Mouse (Mus musculus) frontal cortex, adult 2 months (tissue): ENCODE data around the gene Zbtb40. TPM values are rescaled to one million over a fixed set of nuclear protein-coding genes. Genes with fewer than 3 reads are reported as not detected.

Experiments used
- DNase-seq, 2 experiments: peaks; one replicate each; pipeline ENCODE4 v3.0.0; 2022; ENCODE audit warnings: low spot score in 1 of 2; ENCODE audit errors: extremely low spot score in 1 of 2
- polyA plus RNA-seq: library from polyadenylated mRNA; depleted of rRNA; stranded (reverse); fragments of >200 nt; gene quantifications from 2 replicates; pipeline ENCODE4 v1.2.3, GENCODE M21; 2012

Gene Zbtb40
- polyA plus RNA-seq, 1 experiment, result 7.4 TPM

DNA sequence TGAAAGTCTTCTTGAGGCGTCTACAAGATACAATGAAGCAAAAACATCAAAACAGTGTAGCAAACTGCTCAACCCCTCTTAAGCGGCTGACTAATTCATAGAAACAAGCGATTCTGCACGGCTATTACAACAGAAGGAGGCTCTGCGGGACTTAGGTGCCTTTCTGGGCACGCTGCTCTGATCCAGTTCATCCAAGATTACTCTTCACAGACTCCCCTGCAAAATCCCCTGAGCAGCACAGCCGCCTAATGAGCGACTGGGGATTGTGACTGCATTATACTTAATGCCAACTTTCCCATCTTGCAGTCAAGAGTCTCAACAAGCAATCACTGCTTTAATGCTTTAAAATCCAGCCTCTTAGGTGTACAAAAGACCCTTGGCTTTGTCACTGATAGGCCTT, 10.5 kb downstream of the Zbtb40 start:
- no peak for DNase-seq

DNA sequence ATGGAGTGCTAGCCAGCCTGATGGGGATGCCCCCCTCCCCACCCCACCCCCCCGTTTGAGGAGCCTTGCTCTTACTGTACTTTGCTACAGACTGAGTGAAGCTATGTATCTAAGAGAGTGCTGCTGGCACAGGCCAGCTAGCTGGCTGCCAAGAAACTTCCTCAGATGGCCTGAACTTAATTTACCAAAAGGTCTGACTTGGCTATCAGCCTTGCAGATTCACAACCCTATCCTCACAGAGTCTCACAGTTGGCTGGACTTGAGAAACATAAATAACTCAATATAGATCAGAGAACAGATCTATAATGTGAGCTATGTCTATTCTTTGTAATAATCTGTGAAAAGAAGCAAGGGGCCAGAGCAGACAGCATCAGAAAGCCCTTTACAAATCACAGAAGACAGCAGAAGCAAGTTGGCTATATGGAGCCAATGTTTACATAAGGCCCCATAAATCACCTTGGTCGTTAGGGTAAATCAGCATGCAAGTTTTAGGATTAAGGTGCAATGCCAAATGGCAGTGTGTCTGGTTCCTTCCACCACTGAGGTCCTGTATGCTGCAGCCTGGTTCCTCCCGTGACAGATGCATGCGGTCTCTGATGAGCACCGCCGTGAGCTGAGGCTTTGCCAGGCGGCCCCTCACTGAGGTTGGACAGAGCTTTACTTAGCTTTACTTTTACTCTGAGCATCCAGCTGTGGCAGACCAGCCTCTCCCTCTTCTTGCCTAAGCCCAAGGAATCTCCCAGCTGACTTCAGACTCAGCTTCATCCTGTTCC, 15.3 kb downstream of the Zbtb40 start:
- no peak for DNase-seq

DNA sequence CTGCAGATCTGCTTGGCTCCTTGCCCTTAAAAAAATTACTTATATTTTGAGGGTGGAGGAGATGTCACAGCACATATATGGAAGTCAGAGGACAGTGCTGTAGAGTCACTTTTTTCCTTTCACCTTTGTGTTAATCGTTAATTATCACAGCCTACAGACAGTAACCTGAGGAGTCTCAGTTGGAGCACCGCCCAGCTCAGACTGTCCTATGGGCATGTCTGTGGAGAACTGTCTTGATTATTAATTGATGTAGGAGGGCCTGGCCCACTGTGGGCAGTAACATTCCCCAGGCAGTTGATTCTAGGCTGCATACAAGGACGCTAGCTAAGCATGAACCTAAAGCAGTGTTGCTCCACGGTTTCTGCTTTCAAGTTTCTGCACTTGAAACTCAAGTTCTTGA, 16.1 kb downstream of the Zbtb40 start:
- DNase-seq, result no peak

DNA sequence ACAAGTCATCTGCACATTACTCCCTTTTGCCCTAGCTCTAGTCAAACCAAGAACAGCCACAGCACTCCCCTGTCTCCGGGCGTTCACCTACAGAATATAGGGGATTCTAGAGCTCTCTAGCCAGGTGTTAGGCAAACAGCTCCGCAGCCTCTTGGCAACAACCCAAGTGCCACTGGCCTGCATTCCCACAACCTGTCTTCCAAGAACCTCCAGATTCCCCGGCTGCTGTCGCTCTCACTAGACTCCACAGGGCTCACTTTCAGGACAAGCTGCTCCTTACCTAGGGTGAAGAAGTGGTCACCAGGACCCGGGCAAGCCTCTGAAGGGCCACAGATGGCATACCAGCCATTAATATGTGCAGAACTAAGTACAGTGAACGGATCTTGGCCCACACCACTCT, 17.3 kb downstream of the Zbtb40 start:
- DNase-seq, result no peak

DNA sequence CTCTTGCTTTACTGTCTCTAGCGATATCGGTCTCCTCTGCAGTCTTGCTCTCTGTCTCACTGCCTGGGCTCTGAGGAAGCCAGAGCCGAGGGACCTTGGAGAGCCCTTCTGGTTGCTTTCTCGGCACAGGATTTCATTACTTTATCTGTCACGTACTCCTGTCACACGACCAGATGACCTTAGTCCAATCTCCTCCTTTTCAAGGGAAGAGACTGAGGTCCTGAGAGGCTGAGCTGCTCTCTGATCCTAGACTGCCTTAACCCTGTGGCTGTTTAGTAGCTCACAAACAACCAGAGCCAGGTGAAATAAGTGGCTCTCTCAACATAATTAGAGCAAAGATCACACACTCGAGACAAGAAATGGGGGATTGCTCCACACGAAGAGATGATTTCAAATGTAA, 19.3 kb downstream of the Zbtb40 start:
- no peak for DNase-seq

DNA sequence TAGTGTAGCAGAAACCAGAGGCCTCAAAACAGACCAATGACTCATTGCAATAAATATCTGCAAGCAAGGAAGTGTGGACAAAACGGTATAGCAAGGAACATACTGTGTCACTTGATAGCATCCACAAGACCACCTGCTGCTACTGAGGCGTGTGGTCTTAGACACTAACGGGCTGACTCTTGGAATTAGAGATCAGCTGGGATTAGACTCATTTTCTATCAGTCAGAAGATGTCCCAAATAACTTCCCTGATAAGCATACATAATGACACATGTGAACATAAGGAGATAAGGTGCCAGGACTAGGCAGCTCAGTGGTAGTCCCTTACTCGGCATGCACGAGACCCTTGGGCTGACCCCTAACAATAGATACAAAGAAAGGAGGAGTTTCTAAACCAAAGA, 21.6 kb downstream of the Zbtb40 start:
- no peak for DNase-seq

DNA sequence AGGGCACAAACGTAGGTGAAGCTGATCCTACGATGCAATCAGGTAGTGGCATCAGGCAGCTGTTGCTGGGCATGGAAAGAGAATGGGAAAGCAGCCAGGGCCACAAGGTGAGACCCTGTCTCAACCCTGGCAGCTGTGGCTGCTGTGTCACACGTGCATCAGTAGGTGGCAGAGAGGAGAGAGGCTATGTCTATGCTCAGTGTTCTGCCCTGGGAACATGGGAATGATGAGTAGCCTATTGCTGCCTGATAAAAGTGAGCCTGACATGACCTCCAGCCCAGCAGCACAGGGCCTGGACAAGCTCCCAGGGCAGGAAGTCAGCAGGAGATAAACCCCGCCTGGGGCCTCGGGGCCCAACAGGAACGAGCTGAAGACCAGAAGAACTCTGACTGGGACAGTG, 23.0 kb downstream of the Zbtb40 start:
- DNase-seq, result no peak

DNA sequence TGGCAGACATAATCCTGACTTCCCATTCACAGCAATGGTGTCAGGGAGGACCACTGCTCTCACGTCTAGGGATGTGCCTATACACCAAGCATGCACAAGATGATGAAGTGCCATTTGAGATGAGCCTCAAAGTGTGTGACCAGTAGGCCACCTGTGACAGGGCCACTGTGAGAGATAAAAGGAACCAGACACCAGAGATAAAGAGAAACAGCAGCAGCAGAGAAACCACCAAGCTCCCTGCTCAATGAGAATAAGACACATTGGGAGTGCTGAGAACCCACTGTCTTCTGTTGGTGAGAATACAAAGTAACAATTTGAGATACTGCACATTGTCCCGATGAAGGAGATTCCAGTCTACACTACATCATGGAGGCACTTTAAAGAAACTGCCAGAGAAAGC, 23.5 kb downstream of the Zbtb40 start:
- DNase-seq, result no peak

DNA sequence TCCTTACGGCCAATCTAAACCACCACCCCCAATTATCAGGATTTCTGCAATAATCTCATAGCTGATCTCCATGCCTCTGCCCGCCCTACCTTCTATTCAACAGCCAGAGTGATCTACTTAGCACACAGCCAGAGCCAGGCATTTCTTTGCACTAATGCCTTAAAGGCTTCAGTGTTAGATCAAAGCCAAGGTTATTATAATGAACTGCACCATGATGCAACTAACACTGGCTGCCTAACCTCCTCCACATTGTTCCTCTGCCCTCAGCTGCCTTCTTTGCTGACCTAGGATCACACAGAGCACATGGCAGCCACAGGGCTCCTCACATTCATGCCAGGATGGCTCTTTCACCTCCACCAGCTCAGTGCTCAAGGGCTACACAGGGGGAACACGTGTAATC, 28.5 kb downstream of the Zbtb40 start:
- DNase-seq, result no peak

DNA sequence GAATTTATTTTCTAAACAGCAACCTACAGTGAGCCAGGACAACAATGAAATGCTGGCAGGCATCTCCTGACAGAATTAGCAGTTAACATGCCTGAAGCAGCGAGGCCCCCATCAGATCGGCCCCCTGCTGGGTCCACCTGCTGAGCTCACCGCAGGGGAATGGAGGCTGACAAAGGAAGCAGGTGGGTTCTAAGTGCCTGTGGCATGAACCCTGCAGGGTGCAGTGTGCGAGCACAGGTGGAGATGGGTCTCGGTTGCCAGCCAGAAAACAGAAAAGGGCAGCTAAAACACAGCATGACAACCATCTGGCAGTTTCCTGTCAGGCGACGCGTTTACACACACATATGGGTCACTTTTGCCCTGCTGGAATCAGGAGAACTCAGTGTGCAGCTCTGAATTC, 32.7 kb downstream of the Zbtb40 start:
- DNase-seq, result no peak

DNA sequence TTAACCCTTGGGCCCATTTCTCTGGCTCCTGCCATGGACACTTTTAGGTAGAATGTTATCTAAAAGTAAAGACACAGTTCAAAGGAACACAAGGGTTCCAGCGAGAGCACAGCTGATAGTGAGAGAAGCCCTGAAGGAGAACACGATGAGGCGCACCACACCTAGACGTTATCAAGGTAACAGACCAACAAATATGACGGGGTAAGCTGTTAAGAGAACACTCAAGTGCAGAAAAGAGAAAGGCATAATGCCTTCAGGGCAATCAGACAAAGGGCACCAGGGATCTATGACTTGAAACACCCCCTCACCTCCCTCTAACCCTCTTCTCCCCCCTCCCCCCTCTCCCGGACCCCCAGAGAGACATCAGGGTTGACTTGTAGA, 33.1 kb downstream of the Zbtb40 start:
- DNase-seq, result no peak

DNA sequence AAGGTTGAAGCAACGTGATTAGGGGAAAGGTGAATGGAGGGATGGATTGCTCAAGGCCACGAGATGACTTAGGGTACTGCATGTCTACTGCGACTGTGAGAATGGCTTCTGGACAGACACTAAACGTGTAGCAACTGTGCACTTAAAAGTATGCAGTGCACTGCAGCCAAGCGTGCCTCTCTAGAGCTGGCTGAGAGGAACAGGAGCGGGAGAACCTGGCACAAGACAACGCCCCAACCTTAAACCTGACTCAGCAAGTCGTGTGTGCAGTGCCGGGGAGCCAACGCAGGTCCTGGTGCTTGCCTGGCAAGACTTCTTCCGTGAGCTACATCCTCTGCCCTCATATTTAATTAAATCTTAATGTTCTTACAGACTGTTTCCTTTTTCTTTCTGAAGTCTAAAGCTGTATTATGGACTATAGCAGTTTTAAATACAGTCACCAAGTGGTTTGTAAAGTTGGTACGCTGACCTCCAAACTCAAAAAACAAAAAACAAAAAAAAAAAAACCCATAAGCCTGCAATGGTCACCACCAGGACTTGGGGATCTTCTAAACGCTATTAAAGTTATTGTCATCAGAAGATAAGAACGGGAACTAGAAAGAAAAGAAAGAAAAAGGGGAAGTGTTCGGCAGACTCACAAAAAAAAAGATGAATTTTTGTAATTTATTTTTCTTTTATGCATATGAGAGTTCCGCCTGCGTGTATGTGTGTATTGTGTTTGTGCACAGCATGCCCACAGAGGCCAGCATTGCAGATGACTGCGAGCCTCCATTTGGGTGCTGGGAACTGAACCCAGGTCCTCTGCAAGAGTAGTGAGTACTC, 33.7 kb downstream of the Zbtb40 start:
- DNase-seq, result no peak

DNA sequence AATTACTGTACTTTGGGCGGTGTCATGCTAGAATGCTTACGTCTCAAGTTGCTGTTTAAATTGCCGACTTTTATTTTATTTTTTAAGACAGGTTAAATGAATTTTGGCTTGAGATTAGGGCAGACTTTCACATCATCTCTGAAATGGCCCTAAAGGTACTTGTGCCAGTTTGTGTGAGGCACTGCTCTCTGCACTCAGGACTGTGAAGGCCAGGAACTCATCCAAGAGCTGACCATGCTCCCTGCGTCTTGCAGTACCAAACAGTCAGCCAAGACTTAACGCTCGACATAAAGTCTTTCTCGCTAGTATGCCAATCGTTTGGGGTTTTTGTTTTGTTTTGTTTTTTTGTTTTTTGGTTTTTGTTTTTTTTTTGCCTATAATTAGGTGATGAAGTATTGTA, 34.5 kb downstream of the Zbtb40 start:
- DNase-seq, result no peak

DNA sequence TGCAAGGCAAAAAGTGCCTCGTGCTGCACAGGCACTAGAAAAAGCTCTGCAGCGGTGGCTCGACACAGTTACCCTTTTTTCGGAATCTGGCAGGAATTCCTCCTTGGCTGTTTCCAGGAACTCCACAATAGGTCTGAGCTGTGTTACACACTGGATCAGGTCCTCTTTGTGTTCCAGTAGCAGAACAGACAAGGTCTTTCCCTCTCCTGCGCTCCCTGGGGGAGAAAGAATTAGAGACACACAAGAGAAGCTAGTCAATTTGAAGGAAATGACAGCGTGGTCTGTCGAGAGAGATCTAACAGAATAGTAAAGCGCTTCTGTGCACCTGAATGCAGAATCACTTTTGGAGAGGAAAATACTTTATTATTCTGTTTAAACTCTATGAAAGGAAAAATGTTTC, 41.6 kb downstream of the Zbtb40 start:
- no peak for DNase-seq

DNA sequence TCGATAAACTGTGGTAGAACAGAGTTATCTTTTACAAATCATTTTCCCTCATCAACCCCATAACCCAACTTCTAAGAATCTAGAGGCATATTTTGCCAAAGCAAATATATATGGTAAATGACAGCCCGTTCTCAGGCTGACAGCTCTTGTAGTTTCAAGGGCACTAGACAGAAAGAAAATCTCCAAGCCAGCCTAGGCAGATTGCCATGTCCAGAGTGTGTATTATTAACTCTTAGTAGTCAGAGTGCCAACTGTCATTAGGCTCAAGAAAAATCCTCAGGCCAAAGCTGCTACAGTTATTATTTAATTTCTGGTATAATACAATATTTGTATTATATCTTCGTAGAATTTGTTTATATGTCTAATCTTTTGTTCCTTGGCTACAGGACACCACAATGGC, 46.8 kb downstream of the Zbtb40 start:
- DNase-seq, result no peak

DNA sequence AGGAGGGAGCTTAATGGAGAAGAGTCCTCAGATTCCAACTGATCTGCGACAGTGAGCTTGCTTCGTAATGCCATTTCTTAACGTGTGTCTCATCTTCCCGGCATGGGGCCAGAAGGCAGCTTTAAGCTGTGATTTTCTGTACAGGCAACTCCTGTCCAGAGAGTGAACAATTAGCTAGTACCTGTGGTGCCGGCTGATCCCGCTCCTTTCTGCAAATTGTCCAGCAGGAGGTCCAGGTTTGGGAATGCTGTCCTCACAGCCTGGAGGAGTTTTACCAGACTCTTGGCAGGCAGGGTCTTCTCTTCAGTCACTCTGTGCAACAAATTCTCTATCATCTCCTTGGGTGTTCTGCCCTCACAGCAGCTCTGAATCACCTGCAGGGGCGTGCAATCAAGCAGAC, 47.6 kb downstream of the Zbtb40 start:
- DNase-seq, result no peak

DNA sequence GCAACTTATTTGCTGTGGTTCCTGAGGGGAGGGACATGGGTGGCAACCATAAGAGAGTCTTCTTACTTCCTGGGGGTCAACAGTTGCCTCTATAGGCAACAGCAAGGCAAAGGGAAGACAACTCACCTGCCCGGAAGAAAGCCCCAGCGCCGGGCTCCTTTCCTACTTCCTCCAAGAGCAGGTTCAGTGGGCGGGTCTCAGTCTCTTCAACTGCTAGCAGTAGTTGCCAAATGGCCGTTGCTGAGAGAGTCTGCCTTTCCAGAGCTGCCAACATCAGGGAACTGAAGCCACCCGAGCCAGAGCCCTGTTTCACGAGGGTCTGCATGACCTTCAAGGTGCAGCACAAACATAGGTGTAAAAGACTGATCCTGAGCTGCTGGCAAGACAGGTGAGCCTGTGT, 50.2 kb downstream of the Zbtb40 start:
- no peak for DNase-seq

DNA sequence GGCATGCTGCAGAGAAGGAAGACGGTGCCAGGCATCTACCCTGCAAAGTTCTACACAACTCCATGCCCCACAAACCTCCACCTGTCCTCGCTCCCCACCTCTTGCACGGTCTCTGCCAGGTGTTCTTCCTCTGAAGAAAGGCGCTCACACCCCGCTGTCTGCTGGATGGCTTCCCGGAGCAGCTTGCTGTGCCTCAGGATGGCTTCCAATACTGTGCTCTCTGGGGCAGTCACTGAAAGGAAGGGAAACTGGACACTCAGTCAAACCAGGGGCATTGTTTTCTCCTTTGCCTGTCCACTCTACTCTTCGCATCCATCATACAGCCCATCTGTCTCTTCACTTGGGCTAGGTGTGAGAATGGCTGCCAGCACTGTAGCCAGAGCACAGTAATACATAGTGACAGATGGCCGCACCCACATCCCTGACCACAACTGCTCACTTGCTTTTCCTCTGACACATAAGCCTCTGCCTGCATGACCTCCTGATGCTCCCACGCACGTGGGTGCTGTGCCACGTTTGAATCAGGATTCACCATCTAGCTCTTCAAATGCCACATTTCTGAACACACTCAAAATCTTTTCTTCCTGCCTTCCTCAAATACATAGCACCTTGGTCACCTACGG, 50.8 kb downstream of the Zbtb40 start:
- DNase-seq, result peak in 1 of 2 experiments; percentile 47

DNA sequence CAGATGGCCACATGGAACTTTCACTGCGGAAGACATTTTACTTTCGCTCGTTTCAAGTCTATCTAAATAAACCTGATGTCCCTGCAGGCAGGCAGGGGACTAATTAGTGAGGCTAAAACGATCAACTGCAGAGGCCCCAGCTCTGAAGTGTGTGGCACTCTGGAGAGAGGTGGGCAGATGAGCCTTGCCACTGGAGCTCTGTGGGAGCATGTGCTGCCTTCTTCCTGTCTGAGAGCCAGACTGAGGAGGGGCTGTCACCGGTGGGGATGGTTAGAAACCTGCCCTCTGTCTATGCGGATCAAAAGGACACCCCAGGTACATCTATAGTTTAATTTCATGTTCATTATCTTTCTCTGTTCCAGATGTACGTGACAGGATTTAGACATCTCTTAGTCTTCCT, 51.7 kb downstream of the Zbtb40 start:
- DNase-seq, result peak in 1 of 2 experiments; percentile 15

DNA sequence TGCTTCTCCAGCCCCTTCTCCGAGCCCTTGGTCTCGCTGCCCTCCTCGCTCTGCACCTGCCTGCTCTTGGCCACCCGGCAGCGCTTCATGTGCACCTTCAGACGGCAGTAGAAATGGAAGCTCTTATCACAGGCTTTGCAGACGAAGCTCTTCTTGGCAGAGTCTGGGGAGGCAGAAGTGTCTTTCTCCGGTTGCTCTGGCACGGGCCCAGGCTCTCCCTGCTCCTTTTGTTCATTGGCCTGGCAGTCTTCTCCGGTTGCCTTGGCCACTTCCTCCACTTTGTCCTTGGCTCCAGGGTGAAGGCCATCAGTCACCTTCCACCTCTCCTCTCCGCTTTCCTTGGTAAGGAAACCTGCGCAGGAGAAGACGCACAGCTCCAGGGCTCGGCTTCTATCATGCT, 53.2 kb downstream of the Zbtb40 start:
- no peak for DNase-seq

DNA sequence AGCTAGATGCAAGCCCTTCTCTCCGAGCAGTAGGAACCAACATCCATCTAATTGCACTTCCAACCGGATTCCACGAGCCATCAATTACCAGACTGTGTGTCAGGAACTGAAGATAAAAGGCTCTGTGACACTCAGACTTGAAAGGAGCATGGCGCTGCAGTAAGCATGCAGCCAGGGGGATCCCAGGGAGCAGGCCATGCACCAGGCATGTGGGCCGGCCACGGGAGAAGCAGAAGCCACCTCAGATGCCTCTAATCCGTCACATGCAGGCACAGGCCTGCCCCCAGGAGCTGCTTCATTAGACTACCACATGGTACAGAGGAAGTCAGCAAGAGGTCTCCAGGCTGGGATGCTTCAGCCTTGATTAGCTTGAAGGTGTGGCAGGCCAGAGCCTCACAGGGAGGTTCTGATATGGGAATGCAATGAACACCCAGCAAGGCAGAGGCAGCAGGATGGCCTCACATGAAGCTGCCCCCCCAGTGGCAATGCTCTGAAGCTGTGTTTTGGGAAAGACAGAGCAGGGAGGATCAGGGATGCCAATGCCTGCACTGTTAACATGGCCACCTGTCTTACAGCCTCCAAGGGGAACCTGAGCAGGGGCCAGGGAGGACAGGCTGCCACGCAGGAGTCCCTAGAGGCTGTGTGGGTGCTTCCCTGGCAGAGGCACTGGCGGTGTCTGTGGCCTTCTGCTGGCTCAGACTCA, 66.5 kb downstream of the Zbtb40 start:
- no peak for DNase-seq
